Mouse (Mus musculus): Measurements from ENCODE around the gene Myb. TPM values are rescaled to one million over a fixed set of nuclear protein-coding genes. Genes with fewer than 3 reads are reported as not detected.

The Myb gene
- total RNA-seq, 2 experiments from 2014 or later, result not detected

GRCm38 (mm10) chr10:21192436-21192835, 31.7 kb upstream of the Myb start:
- Histone ChIP-seq H3K27ac (no peak overlapping the region), H3K4me3 (no peak overlapping the region)
- TF ChIP-seq CTCF (IDR thresholded peaks at IDR 0.05), result no peak
- no peak for DNase-seq
- intact Hi-C loops (cut with DNase I), result no loop called here

- no peak overlapping the region for H3K27ac ChIP-seq
- intact Hi-C loops (cut with DNase I), result loop anchor here (1.0 kb wide), 1 partner anchor 198 kb away; no protein-coding TSS in a partner anchor
Observed at GRCm38 (mm10) chr10:21189756-21190397, 29.1 kb upstream of the Myb start.

DNA sequence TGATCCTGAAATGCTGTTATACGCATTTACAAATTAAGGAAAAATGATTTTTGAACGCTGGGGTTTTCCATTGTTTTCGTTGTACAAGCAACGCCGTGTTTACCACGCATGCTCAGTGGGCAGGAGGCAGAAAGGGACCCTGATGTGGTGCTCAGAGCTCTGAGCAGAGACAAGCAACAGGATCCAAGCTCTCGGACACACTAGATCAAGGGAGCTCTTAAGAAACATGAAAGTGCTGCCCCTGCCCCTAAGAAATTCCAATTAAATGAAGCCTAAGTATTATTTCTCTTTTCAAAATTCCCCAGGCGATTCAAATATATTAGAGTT, 28.5 kb upstream of the Myb start:
- no peak for TF ChIP-seq CTCF (IDR thresholded peaks at IDR 0.05)
- DNase-seq, result no peak
- peak overlapping the region; percentile 68 for H3K4me3 ChIP-seq
- H3K27ac ChIP-seq, result no peak overlapping the region
- intact Hi-C loops (cut with DNase I), result loop anchor here (1.0 kb wide), 1 partner anchor 197 kb away; no protein-coding TSS in a partner anchor

More at GRCm38 (mm10) chr10:21189756-21190397, 29.1 kb upstream of the Myb start:
- no peak for TF ChIP-seq CTCF (IDR thresholded peaks at IDR 0.05)
- no peak overlapping the region for H3K4me3 ChIP-seq
- DNase-seq, result no peak

DNA sequence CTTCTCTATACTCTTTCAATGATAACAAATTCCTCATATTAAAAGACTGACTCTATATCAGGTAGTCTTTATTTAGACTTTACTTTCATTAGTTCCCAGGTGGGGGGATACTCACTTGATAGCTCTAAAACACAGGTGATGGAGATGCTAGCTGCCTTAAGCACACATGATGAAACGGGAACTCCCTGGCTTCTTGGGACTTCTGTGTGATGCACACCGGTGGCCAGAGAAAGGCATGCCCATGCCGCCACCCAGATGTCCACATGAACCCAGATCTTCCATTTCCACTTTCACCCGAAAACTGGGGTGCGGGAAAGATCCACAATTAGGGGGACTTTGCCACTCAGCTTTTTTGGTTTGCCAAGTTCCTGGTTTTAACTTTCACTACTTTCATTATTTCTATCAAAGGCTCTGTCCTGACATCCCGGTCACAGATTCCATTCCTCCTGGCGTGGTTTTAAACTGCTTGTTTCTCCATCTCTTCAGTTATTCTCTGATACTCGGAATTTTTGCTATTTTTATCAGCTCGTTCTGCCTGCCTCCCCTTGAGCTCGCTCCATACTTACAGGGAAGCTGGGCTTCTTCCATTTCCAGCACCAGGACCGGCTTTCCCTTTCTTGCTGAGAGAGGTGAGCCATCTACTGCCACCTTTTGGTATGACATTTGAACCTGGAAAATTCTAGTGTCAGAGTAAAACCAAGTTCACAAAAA, 27.9 kb upstream of the Myb start:
- Histone ChIP-seq H3K4me3 (peak overlapping the region; percentile 68), H3K27ac (no peak overlapping the region)
- DNase-seq, result peak; percentile 53
- intact Hi-C loops (cut with DNase I), result loop anchor here (1.0 kb wide), 1 partner anchor 196 kb away; no protein-coding TSS in a partner anchor
- peak; percentile 79 for TF ChIP-seq CTCF (IDR thresholded peaks at IDR 0.05)

DNA sequence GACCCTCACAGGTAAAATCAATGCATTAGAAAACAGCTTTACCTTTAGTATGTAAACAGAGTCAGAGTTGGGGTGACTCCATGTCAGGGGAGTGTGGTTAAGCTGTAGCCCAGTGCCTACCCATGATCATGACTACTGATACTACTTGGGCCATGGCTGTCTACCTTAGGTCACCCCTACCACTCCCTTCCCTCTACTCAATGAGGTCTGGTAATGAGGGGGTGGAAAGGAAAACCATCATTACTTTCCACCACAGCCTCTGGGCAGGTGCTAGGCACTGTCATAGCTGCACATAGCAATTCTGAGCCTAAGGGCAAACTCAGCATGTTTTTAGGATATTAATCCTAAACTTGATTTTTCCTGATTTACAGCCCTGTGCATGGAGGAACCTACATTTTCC, 27.1 kb upstream of the Myb start:
- DNase-seq, result no peak
- intact Hi-C loops (cut with DNase I), result no loop called here
- no peak for TF ChIP-seq CTCF (IDR thresholded peaks at IDR 0.05)
- Histone ChIP-seq H3K27ac (no peak overlapping the region), H3K4me3 (no peak overlapping the region)

DNA sequence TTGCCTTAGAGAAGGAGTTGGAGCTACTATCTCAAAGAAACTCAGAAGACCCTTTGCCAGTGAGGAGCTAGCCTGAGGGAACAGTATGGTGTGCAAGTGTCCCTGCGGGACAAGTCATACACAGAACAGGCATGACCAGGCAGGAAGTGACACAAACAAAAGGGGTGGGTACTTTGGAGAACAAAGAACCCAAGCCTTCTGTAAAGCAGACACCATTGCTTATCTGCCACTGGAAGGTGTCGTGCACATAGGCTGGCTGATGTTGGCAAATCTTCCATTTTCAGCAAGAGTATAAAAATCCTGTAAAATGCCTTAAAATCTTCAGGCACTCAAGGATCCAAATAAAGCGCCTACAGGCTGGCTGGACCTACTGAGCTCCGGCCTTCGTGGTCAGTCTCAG, 25.9 kb upstream of the Myb start:
- intact Hi-C loops (cut with DNase I), result no loop called here

DNA sequence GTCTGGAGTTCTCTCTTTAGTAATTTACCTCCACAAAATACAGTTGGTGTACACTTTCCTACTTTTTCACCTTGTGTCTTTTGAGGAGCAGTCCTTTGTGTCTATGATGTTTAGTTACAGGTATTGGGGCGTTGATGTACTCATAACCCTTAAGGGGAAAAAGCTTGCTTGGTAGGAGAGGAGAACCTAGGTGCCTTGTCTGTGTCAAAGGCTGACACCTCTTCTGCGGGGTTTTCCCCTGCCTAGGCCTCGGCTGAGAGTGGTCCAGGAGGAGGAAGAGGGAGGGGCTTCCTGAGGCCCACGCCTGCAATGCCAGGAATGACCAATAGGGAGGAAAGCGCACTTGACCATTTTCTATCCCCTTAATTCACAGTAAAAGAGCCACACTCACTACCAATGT, 17.9 kb upstream of the Myb start:
- no peak; the same call in 1 of the 2 replicates for TF ChIP-seq CTCF (IDR thresholded peaks at IDR 0.05)
- Histone ChIP-seq H3K4me3 (no peak overlapping the region), H3K27ac (no peak overlapping the region)
- intact Hi-C loops (cut with DNase I), result no loop called here
- no peak for DNase-seq

More for the DNA sequence above, 25.9 kb upstream of the Myb start:
- no peak for TF ChIP-seq CTCF (IDR thresholded peaks at IDR 0.05)
- no peak for DNase-seq
- no peak overlapping the region for H3K4me3 ChIP-seq
- H3K27ac ChIP-seq, result no peak overlapping the region

DNA sequence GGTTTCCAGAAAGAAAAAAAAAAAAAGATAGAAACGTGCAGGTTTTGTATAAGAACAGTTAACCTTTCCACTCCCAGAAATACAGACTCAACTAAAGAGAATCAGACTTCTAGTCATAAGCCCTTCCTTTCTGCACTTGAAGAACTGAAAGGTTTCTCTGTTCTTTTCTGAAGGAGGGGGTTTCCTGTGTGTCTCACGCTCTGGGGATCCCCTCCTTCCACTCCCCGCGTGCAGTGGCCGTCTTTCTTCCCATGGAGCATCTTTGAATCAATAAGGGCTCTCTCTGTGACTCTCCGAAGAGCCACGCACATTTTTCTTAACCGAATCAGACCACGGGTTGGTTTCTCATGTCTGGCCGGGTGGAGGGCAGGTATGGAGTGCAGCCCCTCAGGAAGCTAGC, 17.5 kb upstream of the Myb start:
- TF ChIP-seq CTCF (IDR thresholded peaks at IDR 0.05), result no peak
- no peak for DNase-seq
- no peak overlapping the region for H3K4me3 ChIP-seq
- intact Hi-C loops (cut with DNase I), result no loop called here
- H3K27ac ChIP-seq, result no peak overlapping the region

GRCm38 (mm10) chr10:21172650-21173200, 11.9 kb upstream of the Myb start:
- Histone ChIP-seq H3K4me3 (no peak overlapping the region), H3K27ac (no peak overlapping the region)
- intact Hi-C loops (cut with DNase I), result no loop called here
- no peak for DNase-seq
- no peak for TF ChIP-seq CTCF (IDR thresholded peaks at IDR 0.05)

GRCm38 (mm10) chr10:21168466-21168865, 7.7 kb upstream of the Myb start:
- no peak for TF ChIP-seq CTCF (IDR thresholded peaks at IDR 0.05)
- no peak for DNase-seq
- intact Hi-C loops (cut with DNase I), result no loop called here
- no peak overlapping the region for H3K27ac ChIP-seq
- H3K4me3 ChIP-seq, result no peak overlapping the region

DNA sequence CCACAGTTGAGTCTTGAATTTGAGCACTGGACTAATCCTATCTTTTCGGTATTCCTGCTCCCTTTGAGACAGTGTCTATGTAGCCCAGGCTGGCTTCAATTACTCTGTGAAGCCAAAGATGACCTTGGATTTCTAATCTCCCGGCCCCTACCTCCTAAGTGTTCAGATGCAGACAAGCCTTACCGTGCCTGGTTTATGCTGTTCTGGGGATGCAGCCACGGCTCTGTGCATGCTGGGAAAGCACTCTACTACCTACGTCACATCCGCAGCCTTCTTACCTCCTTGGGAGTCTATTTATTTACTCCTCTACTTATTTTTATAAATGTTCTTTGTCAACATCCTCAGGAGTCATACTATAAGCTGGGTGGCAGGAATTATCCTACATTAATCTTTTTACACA, 7.1 kb upstream of the Myb start:
- no peak overlapping the region for H3K4me3 ChIP-seq
- intact Hi-C loops (cut with DNase I), result no loop called here
- no peak for TF ChIP-seq CTCF (IDR thresholded peaks at IDR 0.05)
- H3K27ac ChIP-seq, result no peak overlapping the region
- DNase-seq, result no peak

GRCm38 (mm10) chr10:21167165-21167564, 6.4 kb upstream of the Myb start:
- intact Hi-C loops (cut with DNase I), result no loop called here
- Histone ChIP-seq H3K27ac (no peak overlapping the region), H3K4me3 (no peak overlapping the region)
- no peak for TF ChIP-seq CTCF (IDR thresholded peaks at IDR 0.05)
- DNase-seq, result no peak

DNA sequence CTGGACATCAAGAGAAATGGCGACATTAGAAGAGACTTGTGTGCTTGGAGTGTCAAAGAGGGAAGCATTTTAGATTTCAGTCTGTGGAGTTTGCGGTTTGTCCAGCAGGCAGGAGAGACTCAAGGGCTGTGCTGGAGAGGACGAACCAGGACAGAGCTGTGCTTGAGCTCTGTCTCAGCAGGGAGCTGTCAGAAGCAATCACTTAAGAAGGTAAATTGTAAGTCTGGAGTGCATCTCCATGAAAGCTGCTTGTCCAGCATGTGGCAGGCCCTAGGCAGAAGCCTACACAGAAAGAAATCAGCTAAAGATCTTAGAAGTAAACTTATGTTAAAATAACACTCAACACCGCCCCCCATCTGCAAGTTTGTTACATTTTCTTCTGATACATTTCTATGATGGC, 4.6 kb upstream of the Myb start:
- H3K4me3 ChIP-seq, result no peak overlapping the region
- no peak for DNase-seq
- intact Hi-C loops (cut with DNase I), result no loop called here
- no peak for TF ChIP-seq CTCF (IDR thresholded peaks at IDR 0.05)
- no peak overlapping the region for H3K27ac ChIP-seq
